Mouse (Mus musculus) megakaryocyte, embryonic 14.5 days (primary cell): ENCODE data around the gene Nav1. TPM values are rescaled to one million over a fixed set of nuclear protein-coding genes. Genes with fewer than 3 reads are reported as not detected.
A peak's percentile ranks its signal among the peaks of the same experiment; 100 is the strongest.

ENCODE experiments used
- H3K27me3 ChIP-seq: replicated peaks from 2 replicates; pipeline ENCODE3; 2012; ENCODE audit warnings: inconsistent platforms
- H3K36me3 ChIP-seq: replicated peaks from 2 replicates; pipeline ENCODE3; 2012; ENCODE audit warnings: low read length, inconsistent platforms, mixed read lengths
- H3K4me1 ChIP-seq: 2 replicates; pipeline ENCODE4 v1.6.1; 2012; ENCODE audit warnings: inconsistent platforms
- H3K4me3 ChIP-seq: replicated peaks from 2 replicates; pipeline ENCODE3; 2012; ENCODE audit warnings: moderate library complexity, mild to moderate bottlenecking, inconsistent platforms
- H3K9me3 ChIP-seq: 2 replicates; pipeline ENCODE4 v1.6.1; 2012; ENCODE audit warnings: inconsistent platforms
- FLI1 ChIP-seq: IDR thresholded peaks from 2 replicates; pipeline ENCODE4 v1.6.1; 2012; ENCODE audit warnings: low read length, inconsistent platforms, mixed read lengths
- GATA1 ChIP-seq: IDR thresholded peaks from 3 replicates; pipeline ENCODE4 v1.6.1; 2012; ENCODE audit warnings: mixed read lengths, low read length, inconsistent platforms, borderline replicate concordance
- polyA plus RNA-seq: library from polyadenylated mRNA; stranded (reverse); fragments of >175 nt; gene quantifications from 2 replicates; pipeline ENCODE4 v1.2.3, GENCODE M21; 2012; ENCODE audit warnings: low replicate concordance; ENCODE audit not compliant: insufficient read depth

Gene Nav1
- polyA plus RNA-seq, 1 experiment, result 13.4 TPM

GRCm38 (mm10) chr1:135557976-135558375, 49.1 kb downstream of the Nav1 start:
- no peaks in the 10 kb centered on the region for H3K9me3 ChIP-seq
- H3K36me3 ChIP-seq, result peaks cover 19% of the 10 kb centered on the region
- TF ChIP-seq GATA1, result no peak
- no peak for TF ChIP-seq FLI1
- no peak overlapping the region for H3K4me3 ChIP-seq
- peaks cover 52% of the 10 kb centered on the region for H3K4me1 ChIP-seq
- H3K27me3 ChIP-seq, result no peaks in the 10 kb centered on the region

GRCm38 (mm10) chr1:135555885-135556284, 51.2 kb downstream of the Nav1 start:
- no peak overlapping the region for H3K4me3 ChIP-seq
- TF ChIP-seq GATA1 (no peak), FLI1 (no peak)
- peaks cover 60% of the 10 kb centered on the region for H3K4me1 ChIP-seq
- no peaks in the 10 kb centered on the region for H3K27me3 ChIP-seq
- peaks cover 4% of the 10 kb centered on the region; the same call in 1 of the 2 replicates for H3K9me3 ChIP-seq
- H3K36me3 ChIP-seq, result peaks cover 24% of the 10 kb centered on the region

GRCm38 (mm10) chr1:135554632-135555260, 52.3 kb downstream of the Nav1 start:
- no peak for TF ChIP-seq FLI1
- TF ChIP-seq GATA1, result no peak
- peaks cover 23% of the 10 kb centered on the region for H3K36me3 ChIP-seq
- peaks cover 4% of the 10 kb centered on the region; the same call in 1 of the 2 replicates for H3K9me3 ChIP-seq
- no peaks in the 10 kb centered on the region for H3K27me3 ChIP-seq
- peak overlapping the region; percentile 76 for H3K4me3 ChIP-seq
- peaks cover 60% of the 10 kb centered on the region for H3K4me1 ChIP-seq

- Histone ChIP-seq H3K9me3 (peaks cover 4% of the 10 kb centered on the region; the same call in 1 of the 2 replicates), H3K27me3 (no peaks in the 10 kb centered on the region), H3K4me1 (peaks cover 71% of the 10 kb centered on the region), H3K36me3 (peaks cover 34% of the 10 kb centered on the region), H3K4me3 (no peak overlapping the region)
- TF ChIP-seq FLI1 (no peak), GATA1 (no peak)
These were observed 53.5 kb downstream of the Nav1 start for GRCm38 (mm10) chr1:135553615-135554014.

- H3K27me3 ChIP-seq, result no peaks in the 10 kb centered on the region
- peaks cover 73% of the 10 kb centered on the region for H3K4me1 ChIP-seq
- peaks cover 38% of the 10 kb centered on the region for H3K36me3 ChIP-seq
- no peak overlapping the region for H3K4me3 ChIP-seq
- H3K9me3 ChIP-seq, result peaks cover 4% of the 10 kb centered on the region; the same call in 1 of the 2 replicates
- TF ChIP-seq GATA1 (no peak), FLI1 (no peak)
These were observed 53.9 kb downstream of the Nav1 start for GRCm38 (mm10) chr1:135553154-135553553.

GRCm38 (mm10) chr1:135550886-135551285, 56.2 kb downstream of the Nav1 start:
- H3K27me3 ChIP-seq, result no peaks in the 10 kb centered on the region
- no peak for TF ChIP-seq GATA1
- TF ChIP-seq FLI1, result no peak
- H3K36me3 ChIP-seq, result peaks cover 43% of the 10 kb centered on the region
- H3K4me3 ChIP-seq, result no peak overlapping the region
- peaks cover 76% of the 10 kb centered on the region for H3K4me1 ChIP-seq
- H3K9me3 ChIP-seq, result peaks cover 4% of the 10 kb centered on the region; the same call in 1 of the 2 replicates

- Histone ChIP-seq H3K36me3 (peaks cover 43% of the 10 kb centered on the region), H3K4me3 (no peak overlapping the region), H3K9me3 (peaks cover 4% of the 10 kb centered on the region; the same call in 1 of the 2 replicates), H3K27me3 (no peaks in the 10 kb centered on the region), H3K4me1 (peaks cover 64% of the 10 kb centered on the region)
- TF ChIP-seq GATA1 (no peak), FLI1 (no peak)
These were observed 58.3 kb downstream of the Nav1 start for GRCm38 (mm10) chr1:135548750-135549149.

- H3K9me3 ChIP-seq, result no peaks in the 10 kb centered on the region
- no peak overlapping the region for H3K4me3 ChIP-seq
- H3K4me1 ChIP-seq, result peaks cover 45% of the 10 kb centered on the region
- H3K27me3 ChIP-seq, result no peaks in the 10 kb centered on the region
- TF ChIP-seq GATA1, result no peak
- no peak for TF ChIP-seq FLI1
- H3K36me3 ChIP-seq, result peaks cover 35% of the 10 kb centered on the region
These were observed 61.0 kb downstream of the Nav1 start for GRCm38 (mm10) chr1:135546099-135546498.

- Histone ChIP-seq H3K36me3 (peaks cover 30% of the 10 kb centered on the region), H3K27me3 (no peaks in the 10 kb centered on the region), H3K4me1 (peaks cover 47% of the 10 kb centered on the region), H3K4me3 (no peak overlapping the region), H3K9me3 (no peaks in the 10 kb centered on the region)
- TF ChIP-seq GATA1, result no peak
- no peak for TF ChIP-seq FLI1
These were observed 62.5 kb downstream of the Nav1 start for GRCm38 (mm10) chr1:135544504-135545146.
